Mouse (Mus musculus) G1E (cell line): Measurements from ENCODE around the gene Ube2i.

Experiments used
- CTCF ChIP-seq: IDR thresholded peaks from 2 replicates; pipeline ENCODE4 v1.5.1; 2012; ENCODE audit warnings: low read depth, low read length, inconsistent platforms, mixed read lengths
- GATA1 ChIP-seq: IDR thresholded peaks from 2 replicates; pipeline ENCODE4 v1.6.1; 2012; ENCODE audit warnings: borderline replicate concordance, low read length, inconsistent platforms, mixed read lengths
- GATA2 ChIP-seq: IDR thresholded peaks from 2 replicates; pipeline ENCODE4 v1.6.1; 2012; ENCODE audit warnings: low read depth, low read length, inconsistent platforms, borderline replicate concordance
- POLR2AphosphoS5 ChIP-seq: IDR thresholded peaks from 2 replicates; pipeline ENCODE4 v1.6.1; 2012; ENCODE audit warnings: low read depth, low read length, inconsistent platforms; ENCODE audit not compliant: insufficient replicate concordance
- TAL1 ChIP-seq: conservative IDR thresholded peaks from 2 replicates; pipeline ENCODE4 v1.6.1; 2012; ENCODE audit warnings: low read depth, low read length, inconsistent platforms, mixed read lengths

DNA sequence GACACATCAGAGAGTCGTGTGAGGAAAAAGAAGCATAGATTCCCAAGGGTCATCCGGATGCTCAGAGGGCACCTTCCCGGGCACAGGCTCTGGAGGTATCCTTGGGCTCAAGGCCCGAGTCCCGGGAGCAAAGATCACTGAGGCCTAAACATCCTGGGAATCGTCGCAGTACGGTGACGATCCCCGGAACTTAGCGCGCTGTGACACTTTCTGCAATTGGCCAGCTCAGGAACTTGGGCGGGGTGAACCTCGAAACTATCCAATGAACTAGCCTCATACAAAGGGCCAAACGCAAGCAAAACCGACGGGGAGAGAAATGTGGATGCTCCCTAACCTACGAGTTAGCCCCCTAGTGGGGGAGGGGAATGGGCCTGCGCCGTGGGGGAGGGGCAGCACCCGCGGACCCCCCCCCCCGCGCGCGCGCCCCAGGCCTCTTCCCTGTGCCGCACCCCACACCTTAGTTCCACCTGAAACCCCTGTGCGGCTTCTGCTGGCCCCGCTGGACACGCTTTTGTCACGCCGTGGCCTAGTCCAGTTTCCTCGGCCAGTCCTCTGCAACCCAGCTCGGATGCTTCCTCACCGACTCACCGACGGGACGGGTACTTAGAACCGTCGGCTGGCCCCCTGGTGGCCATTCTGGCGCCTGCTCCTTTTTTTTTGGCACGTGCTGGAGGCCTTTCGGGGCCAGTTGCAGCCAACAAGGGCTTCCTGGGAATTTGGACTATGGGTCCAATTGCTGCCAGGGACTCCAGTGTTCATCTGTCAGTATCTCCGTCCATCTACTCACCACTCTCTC is 518 bp downstream of the Ube2i start:
- TF ChIP-seq CTCF (peak; percentile 14; the same call in 1 of the 2 replicates), GATA1 (no peak), TAL1 (no peak), POLR2AphosphoS5 (no peak), GATA2 (no peak)
